Mouse (Mus musculus) heart, embryonic 16.5 days (tissue): ENCODE data around the gene Elavl1. TPM values are rescaled to one million over a fixed set of nuclear protein-coding genes. Genes with fewer than 3 reads are reported as not detected.

ENCODE experiments used
- ATAC-seq: fragments of 200-750 bp; cut with Nextera tagmentation; replicated peaks from 2 replicates; pipeline ENCODE4 v1.8.0; 2017; ENCODE audit warnings: moderate number of reproducible peaks; ENCODE audit not compliant: insufficient read depth, low FRiP score; ENCODE audit errors: extremely low read depth
- H3K27ac ChIP-seq: fragments of 300-500 bp; sonication (generic); 2 replicates; pipeline ENCODE4 v1.5.1; 2014; ENCODE audit warnings: mild to moderate bottlenecking, low read length, control low read depth, moderate library complexity
- H3K27me3 ChIP-seq: fragments of 300-500 bp; sonication (generic); 2 replicates; pipeline ENCODE4 v1.6.1; 2014; ENCODE audit warnings: low read length, mixed read lengths; ENCODE audit not compliant: control insufficient read depth, insufficient read depth
- H3K36me3 ChIP-seq: fragments of 300-500 bp; sonication (generic); 2 replicates; pipeline ENCODE4 v1.6.1; 2014; ENCODE audit not compliant: control insufficient read depth, insufficient read depth
- H3K4me1 ChIP-seq: fragments of 300-500 bp; sonication (generic); 2 replicates; pipeline ENCODE4 v1.6.1; 2014; ENCODE audit warnings: low read length, mixed read lengths; ENCODE audit not compliant: control insufficient read depth, insufficient read depth
- H3K4me2 ChIP-seq: fragments of 300-500 bp; sonication (generic); 2 replicates; pipeline ENCODE4 v1.6.1; 2014; ENCODE audit warnings: low read depth, mild to moderate bottlenecking, control low read depth, low read length
- H3K4me3 ChIP-seq: fragments of 300-500 bp; sonication (generic); 2 replicates; pipeline ENCODE4 v1.5.1; 2014; ENCODE audit warnings: mild to moderate bottlenecking, control low read depth, low read length
- H3K9ac ChIP-seq: fragments of 300-500 bp; sonication (generic); 2 replicates; pipeline ENCODE4 v1.6.1; 2014; ENCODE audit warnings: low read length, control low read depth
- H3K9me3 ChIP-seq: fragments of 300-500 bp; sonication (generic); replicated peaks from 2 replicates; pipeline ENCODE4 v1.6.1; 2016; ENCODE audit warnings: low read length; ENCODE audit not compliant: control insufficient read depth
- WGBS: fragments of 180-500 bp; shearing (Covaris S2); extraction: QIAGEN DNeasy Blood & Tissue Kit; methylation state at CpG from one replicate; pipeline ENCODE4 v1.1.7; 2014; 5-methylcytosine and 5-hydroxymethylcytosine counted together
- polyA plus RNA-seq: library from polyadenylated mRNA; unstranded; fragments of >200 nt; fragmentation: Nextera tagmentation; extraction: Ambion mirVana; gene quantifications from 2 replicates; pipeline ENCODE4 v1.2.1, GENCODE M21; 2015

Elavl1 gene
- polyA plus RNA-seq, 1 experiment from 2014 or later: 168 TPM

DNA sequence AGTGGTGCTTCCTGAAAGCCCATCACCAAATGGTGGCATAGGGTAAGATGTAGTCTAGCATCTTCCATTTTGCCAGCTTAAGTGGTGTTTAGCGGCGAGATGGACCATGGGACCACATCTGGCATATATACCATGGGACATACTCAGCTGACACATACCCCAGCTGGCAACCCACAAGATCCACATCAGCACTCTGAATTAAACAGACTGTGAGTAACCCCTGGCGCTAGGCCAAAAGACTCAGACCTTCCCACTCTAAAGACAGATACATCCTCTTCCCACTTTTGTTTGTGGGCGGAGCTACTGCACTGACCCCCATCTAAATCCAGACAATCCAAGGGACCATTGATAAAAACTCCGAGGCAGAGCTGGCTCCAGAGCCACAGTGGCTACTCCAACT lies 3.8 kb upstream of the Elavl1 start:
- no peak for ATAC-seq
- no peak overlapping the region for H3K9ac ChIP-seq
- peaks cover 5% of the 10 kb centered on the region for H3K4me1 ChIP-seq
- H3K4me2 ChIP-seq: no peak overlapping the region
- H3K9me3 ChIP-seq: no peaks in the 10 kb centered on the region
- H3K36me3 ChIP-seq: peaks cover 33% of the 10 kb centered on the region
- H3K4me3 ChIP-seq: no peak overlapping the region
- H3K27ac ChIP-seq: no peak overlapping the region
- no peaks in the 10 kb centered on the region for H3K27me3 ChIP-seq
- 78% methylated on average over 5 of the region's 5 CpGs for WGBS

DNA sequence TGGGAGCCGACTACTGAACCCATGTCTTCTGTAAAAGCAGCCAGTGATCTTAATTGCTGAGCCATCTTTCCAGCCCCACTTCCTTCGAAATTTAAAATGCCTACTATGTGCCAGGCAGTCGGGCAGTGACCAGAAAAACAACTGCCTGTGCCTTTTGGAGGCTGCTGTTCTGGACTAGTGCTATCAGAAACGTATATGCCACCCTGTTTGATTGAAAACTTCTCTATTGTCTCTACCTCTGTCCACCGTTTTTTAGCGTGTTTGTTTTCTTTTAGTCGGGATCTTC lies 481 bp upstream of the Elavl1 start:
- Histone ChIP-seq H3K4me1 (peaks cover 35% of the 10 kb centered on the region), H3K9me3 (no peaks in the 10 kb centered on the region), H3K27ac (peak overlapping the region; percentile 85), H3K4me3 (peak overlapping the region; percentile 98), H3K4me2 (peak overlapping the region; percentile 77), H3K9ac (peak overlapping the region; percentile 77), H3K27me3 (no peaks in the 10 kb centered on the region), H3K36me3 (peaks cover 24% of the 10 kb centered on the region)
- ATAC-seq: no peak
- 19% methylated on average over 7 of the region's 7 CpGs for WGBS

DNA sequence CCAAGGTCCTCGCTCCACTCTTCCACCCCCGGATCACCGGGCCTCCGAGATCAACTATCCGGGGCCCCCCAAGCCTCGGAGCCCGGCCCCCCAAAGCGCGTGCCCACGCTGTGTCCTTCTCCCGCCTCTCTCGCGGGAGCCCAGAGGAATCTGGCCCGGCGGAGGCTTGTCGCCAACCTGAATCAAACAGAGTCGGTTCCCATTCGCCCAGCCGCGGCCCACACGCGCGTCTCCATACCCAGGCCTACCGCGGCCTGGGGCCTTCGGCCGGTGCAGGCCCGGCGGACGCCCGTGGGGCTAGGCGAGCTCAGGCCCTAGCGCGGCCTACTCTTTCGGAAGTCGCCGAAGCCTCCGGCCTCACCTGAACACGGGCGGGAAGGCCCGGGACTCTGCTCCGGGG lies 688 bp downstream of the Elavl1 start:
- peak overlapping the region; percentile 91 for H3K27ac ChIP-seq
- no peaks in the 10 kb centered on the region for H3K9me3 ChIP-seq
- peaks cover 45% of the 10 kb centered on the region for H3K4me1 ChIP-seq
- peak overlapping the region; percentile 92 for H3K4me2 ChIP-seq
- H3K27me3 ChIP-seq: no peaks in the 10 kb centered on the region
- H3K36me3 ChIP-seq: peaks cover 21% of the 10 kb centered on the region
- WGBS: under 1% methylated on average over 33 of the region's 42 CpGs
- peak overlapping the region; percentile 99 for H3K9ac ChIP-seq
- peak; percentile 68 for ATAC-seq
- H3K4me3 ChIP-seq: peak overlapping the region; percentile 98

DNA sequence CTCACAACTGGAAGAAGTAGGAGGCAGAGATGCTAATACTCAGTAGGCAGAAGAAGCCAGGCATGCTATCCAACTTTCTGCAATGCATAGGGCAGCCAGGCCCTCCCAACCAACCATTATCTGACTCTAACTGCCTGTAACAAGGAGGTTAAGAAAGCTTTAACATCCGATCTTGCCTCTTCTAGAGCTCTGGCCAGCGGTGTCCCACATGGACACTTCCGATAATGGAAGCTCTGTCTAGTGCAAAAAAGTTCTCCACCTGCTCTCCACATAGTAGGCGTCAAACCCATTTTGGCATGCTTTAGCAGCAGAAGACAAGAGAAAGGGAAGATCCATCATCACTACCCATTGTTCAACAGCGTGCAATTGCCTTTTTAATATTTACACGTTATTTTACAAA lies 1.3 kb downstream of the Elavl1 start:
- WGBS: 3% methylated on average over 6 of the region's 6 CpGs
- peaks cover 15% of the 10 kb centered on the region for H3K36me3 ChIP-seq
- peak overlapping the region; percentile 99 for H3K9ac ChIP-seq
- H3K9me3 ChIP-seq: no peaks in the 10 kb centered on the region
- H3K4me3 ChIP-seq: peak overlapping the region; percentile 98
- no peaks in the 10 kb centered on the region for H3K27me3 ChIP-seq
- H3K4me2 ChIP-seq: peak overlapping the region; percentile 92
- H3K27ac ChIP-seq: peak overlapping the region; percentile 91
- ATAC-seq: no peak
- H3K4me1 ChIP-seq: peaks cover 47% of the 10 kb centered on the region

DNA sequence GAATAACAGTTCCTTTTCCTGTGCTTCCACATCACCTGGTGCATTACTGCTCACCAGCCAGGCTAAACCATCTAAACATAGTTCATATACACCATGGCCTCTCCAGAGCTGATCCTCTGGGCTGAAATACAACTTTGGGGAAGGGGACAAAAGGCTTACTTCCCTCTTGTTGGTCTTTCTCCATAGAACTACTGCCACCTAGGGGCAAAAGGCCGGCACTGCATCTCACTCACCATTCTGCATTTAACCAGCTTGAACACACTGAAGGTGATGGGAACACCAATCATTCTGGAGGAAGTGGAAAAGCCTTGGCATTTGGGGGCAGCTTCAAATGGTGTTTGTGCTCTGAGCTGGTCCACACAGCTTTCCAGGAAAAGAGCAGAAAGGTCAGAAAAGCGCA lies 2.7 kb downstream of the Elavl1 start:
- Histone ChIP-seq H3K27me3 (no peaks in the 10 kb centered on the region), H3K4me2 (no peak overlapping the region), H3K9me3 (no peaks in the 10 kb centered on the region), H3K27ac (no peak overlapping the region), H3K4me1 (peaks cover 48% of the 10 kb centered on the region), H3K9ac (no peak overlapping the region), H3K36me3 (peaks cover 2% of the 10 kb centered on the region; the same call in 1 of the 2 replicates), H3K4me3 (no peak overlapping the region)
- no peak for ATAC-seq
- WGBS: 17% methylated on average over 2 of the region's 2 CpGs

DNA sequence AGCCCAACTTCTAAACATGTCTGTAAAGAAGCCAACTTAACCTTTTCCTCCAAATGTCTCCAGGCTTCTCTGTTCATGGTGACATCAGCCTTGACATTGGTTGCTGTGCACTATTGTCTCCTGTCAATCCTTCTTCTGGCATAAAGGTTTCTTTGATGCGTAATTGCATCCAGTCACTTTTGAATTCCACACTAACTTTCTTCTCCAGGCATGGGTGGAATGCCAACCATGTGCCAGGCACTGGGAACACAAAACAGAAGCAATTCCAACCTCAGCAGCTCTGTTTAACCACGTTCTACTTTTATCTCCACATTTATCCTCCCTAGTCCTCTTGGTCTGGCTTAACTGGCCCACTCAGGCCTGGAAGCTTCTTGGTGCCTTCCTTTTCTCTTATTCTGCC lies 4.2 kb downstream of the Elavl1 start:
- Histone ChIP-seq H3K4me1 (peaks cover 49% of the 10 kb centered on the region), H3K27me3 (no peaks in the 10 kb centered on the region), H3K9me3 (no peaks in the 10 kb centered on the region), H3K27ac (peak overlapping the region; percentile 26; the same call in 1 of the 2 replicates), H3K4me2 (peak overlapping the region; percentile 26; the same call in 1 of the 2 replicates), H3K4me3 (no peak overlapping the region), H3K36me3 (peaks cover 2% of the 10 kb centered on the region; the same call in 1 of the 2 replicates), H3K9ac (no peak overlapping the region)
- 37% methylated on average over 2 of the region's 2 CpGs for WGBS
- no peak for ATAC-seq

DNA sequence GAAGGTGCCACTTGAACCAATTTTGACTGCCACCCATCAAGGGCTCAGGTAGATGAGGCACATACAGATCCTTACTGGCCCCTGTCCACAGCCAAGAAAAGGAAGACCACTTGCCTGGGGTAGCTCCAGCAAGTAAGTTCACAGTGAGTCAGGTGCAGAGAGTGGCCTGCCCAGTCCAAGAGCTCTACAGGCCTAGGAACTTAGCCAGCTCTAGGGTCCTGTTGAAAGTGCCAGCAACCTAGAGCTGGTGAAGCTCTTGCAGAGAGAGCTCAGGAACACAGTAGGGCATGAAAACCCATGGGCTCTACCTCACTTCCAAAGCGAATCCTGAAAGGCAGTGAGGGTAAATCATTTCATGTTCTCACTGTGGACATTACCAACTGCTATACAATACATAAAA lies 4.8 kb downstream of the Elavl1 start:
- H3K4me3 ChIP-seq: no peak overlapping the region
- H3K27ac ChIP-seq: peak overlapping the region; percentile 10; the same call in 1 of the 2 replicates
- peaks cover 2% of the 10 kb centered on the region; the same call in 1 of the 2 replicates for H3K36me3 ChIP-seq
- no peak overlapping the region for H3K4me2 ChIP-seq
- no peak for ATAC-seq
- H3K9me3 ChIP-seq: no peaks in the 10 kb centered on the region
- H3K27me3 ChIP-seq: no peaks in the 10 kb centered on the region
- 87% methylated on average over 1 of the region's 1 CpGs for WGBS
- H3K9ac ChIP-seq: no peak overlapping the region
- peaks cover 44% of the 10 kb centered on the region for H3K4me1 ChIP-seq

DNA sequence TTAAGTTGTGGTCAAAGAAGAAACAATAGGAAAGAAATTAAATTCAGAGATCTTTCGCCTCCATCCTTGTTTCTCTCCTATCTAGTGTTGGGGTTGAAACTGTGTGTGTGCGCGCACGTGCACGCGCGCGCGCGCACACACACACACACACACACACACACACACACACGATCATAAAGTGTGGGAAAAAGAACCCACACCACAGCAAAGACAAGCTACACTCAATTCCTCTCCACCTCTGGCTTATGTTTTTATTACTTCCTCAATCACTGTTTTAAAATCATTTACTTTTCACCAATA lies 5.7 kb downstream of the Elavl1 start:
- Histone ChIP-seq H3K27me3 (no peaks in the 10 kb centered on the region), H3K4me1 (peaks cover 44% of the 10 kb centered on the region)
- no peak for ATAC-seq

DNA sequence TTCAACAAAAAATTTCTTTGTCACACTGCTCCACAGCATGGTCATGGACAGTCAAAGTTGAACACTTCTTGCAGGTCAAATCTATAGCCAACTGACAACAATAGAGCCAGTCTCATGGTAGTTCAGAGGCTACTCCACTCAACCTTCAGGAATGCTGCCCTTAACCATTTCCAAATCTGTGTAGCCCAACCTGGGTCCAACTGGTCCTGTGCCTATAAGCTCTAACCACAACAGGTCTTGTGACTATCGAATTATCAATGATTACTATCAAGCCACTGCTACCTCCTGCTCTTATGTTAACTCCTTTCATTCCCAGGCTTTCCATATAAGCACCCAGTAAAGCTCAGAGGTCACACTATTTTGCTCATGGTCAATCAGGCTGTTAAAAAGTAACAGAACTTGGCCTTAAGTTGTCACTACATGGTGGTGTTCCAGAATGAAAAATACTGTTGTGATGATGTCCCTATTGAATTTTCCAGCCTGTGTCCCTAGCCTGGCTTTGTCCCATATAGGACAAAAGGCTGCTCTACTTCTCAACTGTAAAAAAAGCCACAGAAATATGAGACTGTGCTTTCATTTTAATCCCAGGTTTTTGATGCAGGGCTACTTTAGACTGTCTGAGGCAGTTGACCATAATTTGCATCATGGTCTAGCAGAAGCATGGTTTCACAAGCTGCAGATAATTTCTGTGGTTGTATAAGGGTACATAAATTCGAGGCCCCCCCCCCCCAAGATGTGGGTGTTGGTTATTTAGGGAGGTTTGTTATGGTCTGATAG lies 6.2 kb downstream of the Elavl1 start:
- H3K27ac ChIP-seq: no peak overlapping the region
- WGBS: 80% methylated on average over 2 of the region's 2 CpGs
- ATAC-seq: no peak
- H3K4me2 ChIP-seq: no peak overlapping the region
- H3K4me3 ChIP-seq: no peak overlapping the region
- no peaks in the 10 kb centered on the region for H3K27me3 ChIP-seq
- no peak overlapping the region for H3K9ac ChIP-seq
- no peaks in the 10 kb centered on the region for H3K9me3 ChIP-seq
- H3K4me1 ChIP-seq: peaks cover 47% of the 10 kb centered on the region
- H3K36me3 ChIP-seq: peaks cover 2% of the 10 kb centered on the region; the same call in 1 of the 2 replicates

More for the DNA sequence above, 5.7 kb downstream of the Elavl1 start:
- Histone ChIP-seq H3K9ac (no peak overlapping the region), H3K4me2 (no peak overlapping the region), H3K9me3 (no peaks in the 10 kb centered on the region), H3K27ac (no peak overlapping the region), H3K36me3 (peaks cover 2% of the 10 kb centered on the region; the same call in 1 of the 2 replicates), H3K4me3 (no peak overlapping the region)
- WGBS: 97% methylated on average over 11 of the region's 11 CpGs
